Mouse (Mus musculus) heart, postnatal 0 days (tissue): ENCODE measurements at regions not wholly inside any gene's neighbourhood (a gene's known extent, or its start where the extent isn't known, plus 50 kb on each side); places are given as distances from the start of the nearest gene placed in this dataset.

ENCODE experiments used
- ATAC-seq: fragments of 200-750 bp; cut with Nextera tagmentation; 2 replicates; pipeline ENCODE4 v1.8.0; 2017; ENCODE audit warnings: low read depth, moderate number of reproducible peaks, moderate library complexity; ENCODE audit not compliant: insufficient read depth
- DNase-seq: peaks from one replicate; pipeline ENCODE4 v3.0.0-alpha.2; 2016; ENCODE audit warnings: low spot score
- H3K27ac ChIP-seq: fragments of 300-500 bp; sonication (generic); 2 replicates; pipeline ENCODE4 v1.5.1; 2014; ENCODE audit warnings: low read depth, mild to moderate bottlenecking
- H3K27me3 ChIP-seq: fragments of 300-500 bp; sonication (generic); 2 replicates; pipeline ENCODE4 v1.6.1; 2014; ENCODE audit warnings: low read length, mixed read lengths; ENCODE audit not compliant: control insufficient read depth, insufficient read depth
- H3K36me3 ChIP-seq: fragments of 300-500 bp; sonication (generic); replicated peaks from 2 replicates; pipeline ENCODE4 v1.6.1; 2014; ENCODE audit warnings: low read length, mixed read lengths; ENCODE audit not compliant: control insufficient read depth, insufficient read depth
- H3K4me1 ChIP-seq: fragments of 300-500 bp; sonication (generic); 2 replicates; pipeline ENCODE4 v1.6.1; 2014; ENCODE audit warnings: antibody characterized with exemption; ENCODE audit not compliant: control insufficient read depth, insufficient read depth
- H3K4me2 ChIP-seq: fragments of 300-500 bp; sonication (generic); 2 replicates; pipeline ENCODE4 v1.6.1; 2014; ENCODE audit warnings: low read depth, mild to moderate bottlenecking, low read length, moderate library complexity
- H3K4me3 ChIP-seq: fragments of 300-500 bp; sonication (generic); 2 replicates; pipeline ENCODE4 v1.5.1; 2014; ENCODE audit warnings: low read depth, low read length
- H3K9ac ChIP-seq: fragments of 300-500 bp; sonication (generic); replicated peaks from 2 replicates; pipeline ENCODE4 v1.6.1; 2014; ENCODE audit warnings: low read depth, low read length, mixed read lengths
- H3K9me3 ChIP-seq: fragments of 300-500 bp; sonication (generic); replicated peaks from 2 replicates; pipeline ENCODE4 v1.6.1; 2016; ENCODE audit warnings: low read length; ENCODE audit not compliant: control insufficient read depth
- CTCF ChIP-seq: IDR thresholded peaks from 2 replicates; pipeline ENCODE4 v1.5.1; 2016; ENCODE audit warnings: antibody characterized with exemption, control low read depth, low read depth
- EP300 ChIP-seq: IDR thresholded peaks from 2 replicates; pipeline ENCODE4 v1.6.1; 2016; ENCODE audit warnings: antibody characterized with exemption, low read depth
- WGBS: fragments of 180-500 bp; shearing (Covaris S2); extraction: QIAGEN DNeasy Blood & Tissue Kit; methylation state at CpG from one replicate; pipeline ENCODE4 v1.1.7; 2014; 5-methylcytosine and 5-hydroxymethylcytosine counted together

DNA sequence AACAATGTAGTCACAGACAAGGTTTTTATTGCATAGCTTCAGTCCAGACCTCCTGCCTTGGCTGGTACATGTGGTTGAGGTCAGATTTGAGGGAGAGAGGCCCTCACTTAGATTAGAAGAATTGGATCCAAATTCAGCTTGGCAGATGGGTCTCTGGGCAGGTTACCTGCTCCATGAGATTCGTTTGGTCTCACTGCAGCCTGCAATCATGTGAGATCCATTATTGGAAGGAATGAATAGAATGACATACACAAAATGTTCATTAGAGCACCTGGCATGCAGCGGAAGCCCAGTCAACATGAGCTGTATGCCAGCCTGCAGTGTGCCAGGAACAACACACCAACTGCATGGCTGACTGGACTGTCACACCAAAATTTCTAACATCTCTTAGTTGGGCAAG is 750.3 kb downstream of the Nedd1 start:
- H3K27ac ChIP-seq, result no peak overlapping the region
- H3K4me3 ChIP-seq, result no peak overlapping the region
- H3K9ac ChIP-seq, result no peak overlapping the region
- DNase-seq (no peak), ATAC-seq (no peak)
- TF ChIP-seq CTCF (no peak), EP300 (no peak)
- no peak overlapping the region for H3K4me2 ChIP-seq
- H3K4me1 ChIP-seq, result no peaks in the 10 kb centered on the region
- H3K36me3 ChIP-seq, result no peaks in the 10 kb centered on the region
- no peaks in the 10 kb centered on the region for H3K9me3 ChIP-seq
- 67% methylated on average over 2 of the region's 2 CpGs for WGBS
- H3K27me3 ChIP-seq, result no peaks in the 10 kb centered on the region

- Histone ChIP-seq H3K27me3 (no peaks in the 10 kb centered on the region), H3K4me3 (no peak overlapping the region), H3K4me1 (no peaks in the 10 kb centered on the region), H3K27ac (no peak overlapping the region), H3K36me3 (no peaks in the 10 kb centered on the region), H3K9me3 (no peaks in the 10 kb centered on the region), H3K4me2 (no peak overlapping the region), H3K9ac (no peak overlapping the region)
- no peak for DNase-seq
- WGBS, result 77% methylated on average over 18 of the region's 18 CpGs
- TF ChIP-seq CTCF, result no peak
- TF ChIP-seq EP300, result no peak
- ATAC-seq, result no peak
These were observed 754.5 kb downstream of the Nedd1 start for GRCm38 (mm10) chr10:91967570-91968310.

GRCm38 (mm10) chr10:91959734-91960492 is 762.3 kb downstream of the Nedd1 start:
- H3K4me1 ChIP-seq, result no peaks in the 10 kb centered on the region

DNA sequence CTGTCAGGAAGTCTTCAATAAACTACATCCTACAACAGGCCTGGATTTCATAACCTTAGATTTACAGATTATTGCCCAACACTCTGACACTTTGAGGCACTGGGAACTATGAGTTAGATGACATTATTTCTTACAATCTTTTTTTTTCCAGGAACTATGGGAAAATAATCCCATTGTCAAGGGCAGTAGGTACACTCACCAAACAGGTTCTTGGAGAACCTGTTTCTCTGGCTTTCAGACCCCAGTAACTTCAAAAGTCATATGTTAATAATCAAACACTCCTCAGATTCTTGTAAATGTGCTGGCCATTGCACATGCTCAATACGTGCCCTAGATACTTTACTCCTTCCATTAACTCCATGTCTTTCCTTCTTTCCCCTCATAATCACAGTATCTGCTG is 769.1 kb downstream of the Nedd1 start:
- 76% methylated on average over 1 of the region's 1 CpGs for WGBS
- H3K4me1 ChIP-seq, result no peaks in the 10 kb centered on the region
- no peak overlapping the region for H3K4me3 ChIP-seq
- H3K36me3 ChIP-seq, result no peaks in the 10 kb centered on the region
- H3K4me2 ChIP-seq, result no peak overlapping the region
- TF ChIP-seq CTCF, result no peak
- TF ChIP-seq EP300, result no peak
- H3K27me3 ChIP-seq, result no peaks in the 10 kb centered on the region
- H3K9ac ChIP-seq, result no peak overlapping the region
- no peaks in the 10 kb centered on the region for H3K9me3 ChIP-seq
- no peak overlapping the region for H3K27ac ChIP-seq
- DNase-seq, result no peak
- ATAC-seq, result no peak

More at GRCm38 (mm10) chr10:91959734-91960492, 762.3 kb downstream of the Nedd1 start:
- H3K36me3 ChIP-seq, result no peaks in the 10 kb centered on the region
- no peak overlapping the region for H3K9ac ChIP-seq
- no peaks in the 10 kb centered on the region for H3K9me3 ChIP-seq
- no peaks in the 10 kb centered on the region for H3K27me3 ChIP-seq
- DNase-seq (no peak), ATAC-seq (no peak)
- H3K4me3 ChIP-seq, result no peak overlapping the region
- WGBS, result 73% methylated on average over 6 of the region's 6 CpGs
- TF ChIP-seq CTCF, result no peak
- TF ChIP-seq EP300, result no peak
- H3K4me2 ChIP-seq, result no peak overlapping the region
- no peak overlapping the region for H3K27ac ChIP-seq

DNA sequence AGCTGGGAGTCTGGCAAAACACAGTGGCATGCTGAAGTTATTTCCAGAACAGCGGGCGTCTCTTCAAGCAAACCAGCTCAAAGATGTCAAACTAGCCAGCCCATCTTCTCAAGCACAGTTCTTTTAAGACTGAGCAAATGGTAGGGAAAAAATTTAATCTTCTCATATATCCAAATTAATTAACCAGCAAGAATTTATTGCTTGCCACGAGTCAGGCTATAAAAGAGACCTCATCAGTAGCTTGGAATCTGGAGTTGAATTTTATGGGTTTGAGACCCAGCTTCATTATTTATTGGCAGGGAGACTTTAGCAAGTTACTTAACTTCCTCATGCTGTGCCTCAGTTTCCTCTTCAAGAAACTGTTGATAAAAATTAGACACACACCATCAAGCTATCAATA is 742.5 kb upstream of the Tmpo start:
- no peak for ATAC-seq
- H3K27ac ChIP-seq, result no peak overlapping the region
- H3K9me3 ChIP-seq, result no peaks in the 10 kb centered on the region
- DNase-seq, result no peak
- 77% methylated on average over 3 of the region's 3 CpGs for WGBS
- no peak overlapping the region for H3K4me2 ChIP-seq
- no peak overlapping the region for H3K9ac ChIP-seq
- TF ChIP-seq EP300, result no peak
- no peak for TF ChIP-seq CTCF
- no peaks in the 10 kb centered on the region for H3K36me3 ChIP-seq
- H3K27me3 ChIP-seq, result no peaks in the 10 kb centered on the region
- no peaks in the 10 kb centered on the region for H3K4me1 ChIP-seq
- H3K4me3 ChIP-seq, result no peak overlapping the region
